Mouse (Mus musculus) liver, embryonic 11.5 days (tissue): ENCODE results near the gene Minpp1. TPM values are rescaled to one million over a fixed set of nuclear protein-coding genes. Genes with fewer than 3 reads are reported as not detected.

Source experiments
- polyA plus RNA-seq: library from polyadenylated mRNA; unstranded; fragments of >200 nt; fragmentation: Nextera tagmentation; extraction: Ambion mirVana; gene quantifications from 2 replicates; pipeline ENCODE4 v1.2.1, GENCODE M21; 2014

Minpp1 gene
- polyA plus RNA-seq, 1 experiment from 2014 or later, result 137 TPM

Other genes with a start within 250 kb of the Minpp1 start
- 31.4 and 32.0 TPM in 2 replicates for gene Sgms1, start 96.1 kb upstream of the Minpp1 start, polyA plus RNA-seq
- 144 and 148 TPM in 2 replicates for gene Rpl9-ps6, start 19.2 kb upstream of the Minpp1 start, polyA plus RNA-seq
- gene Papss2, start 110.0 kb downstream of the Minpp1 start, polyA plus RNA-seq, result 3.4 and 3.5 TPM in 2 replicates